14 mouse cellular contexts compared by ENCODE assay signal in genomic region chr2:10295908-10296307, GRCm38 (mm10).
A peak's percentile ranks its signal among the peaks of the same experiment; 100 is the strongest.
DNase-seq lines count a peak whose midpoint lies in the region; ATAC-seq lines count a peak whose summit lies in the region.
"Had no signal": no experiment of that assay in that cellular context is flagged by ENCODE, and none has a peak within 500 bp of the region (broad histone marks: within the 10 kb centered on the region; RNA-seq: fewer than 3 reads in every experiment).

No protein-coding gene starts in this region.

- no peak overlapping the region for H3K4me3 ChIP-seq in forebrain, embryonic 11.5 days (ENCODE audit: low read depth, low read length)
- no peak overlapping the region for H3K4me3 ChIP-seq in forebrain, embryonic 15.5 days
- no peak overlapping the region for H3K4me3 ChIP-seq in kidney, embryonic 15.5 days (replicated peaks)
- peak overlapping the region; percentile 11; the same call in 1 of the 2 replicates for H3K4me3 ChIP-seq in limb, embryonic 13.5 days
- H3K4me3 ChIP-seq: erythroblast, embryonic 14.5 days had no signal

- 0 out of 2 replicates have a peak, but pooled peaks cover 2% of the 10 kb centered on the region for H3K4me1 ChIP-seq in forebrain, embryonic 11.5 days (replicated peaks; ENCODE audit: control insufficient read depth, insufficient read depth, low read length)
- peaks cover 2% of the 10 kb centered on the region; the same call in 1 of the 2 replicates for H3K4me1 ChIP-seq in forebrain, embryonic 15.5 days
- H3K4me1 ChIP-seq in kidney, embryonic 15.5 days: peaks cover 22% of the 10 kb centered on the region
- peaks cover 8% of the 10 kb centered on the region; the same call in 1 of the 2 replicates for H3K4me1 ChIP-seq in limb, embryonic 13.5 days

- no peak for ATAC-seq in forebrain, embryonic 11.5 days (replicated peaks; ENCODE audit: low FRiP score)
- no peak for ATAC-seq in forebrain, embryonic 15.5 days (replicated peaks)
- ATAC-seq in kidney, embryonic 15.5 days (replicated peaks; ENCODE audit: low FRiP score): no peak
- no peak for ATAC-seq in limb, embryonic 13.5 days (ENCODE audit: low FRiP score, low read depth)
- ATAC-seq: activated CD4-positive, CD25-positive, alpha-beta regulatory T cell, adult 4 months had no signal

- peak; percentile 60 for DNase-seq in forebrain, embryonic 11.5 days (ENCODE audit: low spot score)
- no peak for DNase-seq in kidney, adult 18-20 months
- DNase-seq in embryo, embryonic 11 days: peak; percentile 47
- DNase-seq in retina, embryonic 14.5 days (ENCODE audit: low spot score): no peak
- DNase-seq in cerebellum, postnatal 25 days: no peak
- DNase-seq: gastrocnemius, postnatal 36 days; kidney, adult 8-10 months; lung, adult 18-20 months; right cerebral cortex, adult 18-20 months had no signal

- 7% methylated on average over 11 of the region's 11 CpGs for WGBS in forebrain, embryonic 11.5 days
- 15% methylated on average over 11 of the region's 11 CpGs for WGBS in forebrain, embryonic 15.5 days
- 6% methylated on average over 11 of the region's 11 CpGs for WGBS in kidney, embryonic 15.5 days
- 7% methylated on average over 11 of the region's 11 CpGs for WGBS in limb, embryonic 13.5 days

- no peaks in the 10 kb centered on the region for H3K36me3 ChIP-seq in forebrain, embryonic 11.5 days (ENCODE audit: control insufficient read depth, insufficient read depth, low read length)
- no peaks in the 10 kb centered on the region for H3K36me3 ChIP-seq in forebrain, embryonic 15.5 days
- H3K36me3 ChIP-seq in kidney, embryonic 15.5 days: no peaks in the 10 kb centered on the region
- H3K36me3 ChIP-seq in limb, embryonic 13.5 days: no peaks in the 10 kb centered on the region

- H3K9ac ChIP-seq in forebrain, embryonic 11.5 days (ENCODE audit: low read length): no peak overlapping the region
- no peak overlapping the region for H3K9ac ChIP-seq in forebrain, embryonic 15.5 days (replicated peaks)
- H3K9ac ChIP-seq in kidney, embryonic 15.5 days: no peak overlapping the region
- no peak overlapping the region for H3K9ac ChIP-seq in limb, embryonic 13.5 days

- 0 out of 2 replicates have a peak overlapping the region, but pooled peaks have one; percentile 15 for H3K4me2 ChIP-seq in forebrain, embryonic 11.5 days (ENCODE audit: low read depth, low read length, severe bottlenecking)
- H3K4me2 ChIP-seq in forebrain, embryonic 15.5 days (replicated peaks): no peak overlapping the region
- H3K4me2 ChIP-seq in kidney, embryonic 15.5 days: peak overlapping the region; percentile 38
- peak overlapping the region; percentile 54 for H3K4me2 ChIP-seq in limb, embryonic 13.5 days (replicated peaks)

- H3K27me3 ChIP-seq in forebrain, embryonic 11.5 days (ENCODE audit: control insufficient read depth, insufficient read depth, low read length): no peaks in the 10 kb centered on the region
- peaks cover 5% of the 10 kb centered on the region; the same call in 1 of the 2 replicates for H3K27me3 ChIP-seq in forebrain, embryonic 15.5 days
- peaks cover 63% of the 10 kb centered on the region for H3K27me3 ChIP-seq in kidney, embryonic 15.5 days
- H3K27me3 ChIP-seq in limb, embryonic 13.5 days: peaks cover 48% of the 10 kb centered on the region

- H3K27ac ChIP-seq in forebrain, embryonic 11.5 days (ENCODE audit: low read depth, low read length): no peak overlapping the region
- no peak overlapping the region for H3K27ac ChIP-seq in forebrain, embryonic 15.5 days (replicated peaks)
- H3K27ac ChIP-seq in kidney, embryonic 15.5 days: no peak overlapping the region
- H3K27ac ChIP-seq in limb, embryonic 13.5 days: no peak overlapping the region

- no peaks in the 10 kb centered on the region for H3K9me3 ChIP-seq in forebrain, embryonic 11.5 days (ENCODE audit: control insufficient read depth, low read length)
- no peaks in the 10 kb centered on the region for H3K9me3 ChIP-seq in forebrain, embryonic 15.5 days
- H3K9me3 ChIP-seq in kidney, embryonic 15.5 days (replicated peaks): no peaks in the 10 kb centered on the region
- H3K9me3 ChIP-seq in limb, embryonic 13.5 days: no peaks in the 10 kb centered on the region

Comparison
In these comparisons a context has a peak if more than half of its experiments do, and no peak if none do; other contexts are left out.
1. DNase-seq: peak in forebrain, embryonic 11.5 days (single experiment) and embryo, embryonic 11 days (single experiment); none in kidney, adult 18-20 months (single experiment), retina, embryonic 14.5 days (single experiment) and cerebellum, postnatal 25 days (0 of 2).